Mouse (Mus musculus) limb, embryonic 14.5 days (tissue): ENCODE results near the gene Mfsd12. TPM values are rescaled to one million over a fixed set of nuclear protein-coding genes. Genes with fewer than 3 reads are reported as not detected.
A peak's percentile ranks its signal among the peaks of the same experiment; 100 is the strongest.

ENCODE experiments used
- ATAC-seq: fragments of 200-750 bp; cut with Nextera tagmentation; 2 replicates; pipeline ENCODE4 v1.8.0; 2017; ENCODE audit warnings: low read depth, moderate number of reproducible peaks, moderate TSS enrichment; ENCODE audit not compliant: low FRiP score
- DNase-seq: peaks from one replicate; pipeline ENCODE4 v3.0.0-alpha.2; 2015; ENCODE audit warnings: low spot score
- H3K27ac ChIP-seq: fragments of 300-500 bp; sonication (generic); replicated peaks from 2 replicates; pipeline ENCODE4 v1.5.1; 2014; ENCODE audit warnings: low read depth, mild to moderate bottlenecking, low read length, moderate library complexity, mixed read lengths
- H3K27me3 ChIP-seq: fragments of 300-500 bp; sonication (generic); 2 replicates; pipeline ENCODE4 v1.6.1; 2014; ENCODE audit warnings: low read length, mixed read lengths; ENCODE audit not compliant: control insufficient read depth, insufficient read depth
- H3K36me3 ChIP-seq: fragments of 300-500 bp; sonication (generic); 2 replicates; pipeline ENCODE4 v1.6.1; 2014; ENCODE audit warnings: mild to moderate bottlenecking, low read length, moderate library complexity, mixed read lengths; ENCODE audit not compliant: control insufficient read depth, insufficient read depth
- H3K4me1 ChIP-seq: fragments of 300-500 bp; sonication (generic); 2 replicates; pipeline ENCODE4 v1.6.1; 2014; ENCODE audit warnings: antibody characterized with exemption, low read length, mixed read lengths; ENCODE audit not compliant: control insufficient read depth, insufficient read depth
- H3K4me2 ChIP-seq: fragments of 300-500 bp; sonication (generic); replicated peaks from 2 replicates; pipeline ENCODE4 v1.6.1; 2014; ENCODE audit warnings: low read depth, mild to moderate bottlenecking, low read length, moderate library complexity; ENCODE audit not compliant: severe bottlenecking
- H3K4me3 ChIP-seq: fragments of 300-500 bp; sonication (generic); replicated peaks from 2 replicates; pipeline ENCODE4 v1.5.1; 2014; ENCODE audit warnings: low read length
- H3K9ac ChIP-seq: fragments of 300-500 bp; sonication (generic); 2 replicates; pipeline ENCODE4 v1.6.1; 2014; ENCODE audit warnings: mild to moderate bottlenecking, low read depth, low read length, moderate library complexity; ENCODE audit not compliant: severe bottlenecking
- H3K9me3 ChIP-seq: fragments of 300-500 bp; sonication (generic); 2 replicates; pipeline ENCODE4 v1.6.1; 2016; ENCODE audit warnings: low read length; ENCODE audit not compliant: control insufficient read depth
- POLR2A ChIP-seq: fragments of 200-500 bp; IDR thresholded peaks from 2 replicates; pipeline ENCODE4 v1.8.0; 2012; ENCODE audit warnings: inconsistent platforms, mild to moderate bottlenecking, moderate library complexity, borderline replicate concordance; ENCODE audit not compliant: insufficient read depth, insufficient read length; ENCODE audit errors: extremely low read depth
- WGBS: fragments of 180-500 bp; shearing (Covaris S2); extraction: QIAGEN DNeasy Blood & Tissue Kit; methylation state at CpG from one replicate; pipeline ENCODE4 v1.1.7; 2014; 5-methylcytosine and 5-hydroxymethylcytosine counted together
- polyA plus RNA-seq, 2 experiments: library from polyadenylated mRNA; depleted of rRNA in 1 of 2; stranded (reverse) in 1 of 2; unstranded in 1 of 2; fragments of >200 nt; fragmentation: Nextera tagmentation in 1 of 2; extraction: Ambion mirVana in 1 of 2; gene quantifications; 2 replicates each; pipeline versions ENCODE4 v1.2.1 to v1.2.3; 2012 to 2014

Gene Mfsd12
- polyA plus RNA-seq, 2 experiments: 6.8 to 12.0 TPM

DNA sequence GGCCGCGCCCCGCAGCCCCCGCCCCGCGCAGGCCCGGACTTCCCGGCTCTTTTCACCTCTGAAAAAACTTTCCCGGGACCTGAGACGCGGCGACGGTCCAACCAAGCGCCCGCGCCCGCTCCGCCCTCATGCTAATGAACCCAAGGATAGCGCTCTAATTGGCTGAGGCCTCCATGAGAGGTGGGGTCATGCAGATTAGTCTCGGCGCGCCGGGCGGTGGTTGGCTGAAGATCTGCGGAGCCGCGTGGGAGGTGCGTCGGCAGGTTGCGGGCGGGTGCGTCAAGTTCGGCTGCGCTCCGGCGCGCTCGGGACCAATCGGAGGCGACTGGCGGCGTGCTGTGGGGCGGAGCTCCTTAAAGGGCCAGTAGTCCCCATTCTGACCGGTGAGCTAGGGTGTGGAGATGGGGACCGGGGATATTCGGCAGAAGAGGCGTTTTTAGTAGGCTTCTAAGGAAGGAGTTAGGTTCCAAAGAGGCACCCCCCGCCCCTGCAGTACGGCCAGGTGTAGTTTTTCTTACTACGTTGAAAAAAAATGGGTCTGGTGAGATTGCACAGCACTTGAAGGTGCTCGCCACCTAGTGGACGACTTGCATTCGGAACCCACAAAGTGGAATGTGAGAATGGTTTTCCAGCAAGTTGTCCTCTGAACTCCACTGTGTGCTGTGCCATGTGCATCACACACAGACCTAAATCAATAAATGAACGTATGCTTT, 6.8 kb upstream of the Mfsd12 start, which contains the start of gene Hmg20b:
Gene Hmg20b, minus strand, starts transcription at position 130 of the 713 bp plus-strand sequence.
- H3K27ac ChIP-seq: peak within 1 kb of the TSS; percentile 70
- peak; percentile 96 for ATAC-seq
- peak within 1 kb of the TSS; percentile 93 for H3K4me2 ChIP-seq
- H3K9ac ChIP-seq: peak within 1 kb of the TSS; percentile 80
- H3K9me3 ChIP-seq: no peaks in the 10 kb centered on the region
- TF ChIP-seq POLR2A: peak; percentile 38; the same call in 1 of the 2 replicates
- under 1% methylated on average over 49 of the region's 54 CpGs for WGBS
- H3K4me3 ChIP-seq: peak within 1 kb of the TSS; percentile 78
- peaks cover 20% of the 10 kb centered on the region for H3K36me3 ChIP-seq
- peak; percentile 99 for DNase-seq
- H3K27me3 ChIP-seq: no peaks in the 10 kb centered on the region
- peaks cover 20% of the 10 kb centered on the region for H3K4me1 ChIP-seq

- H3K4me1 ChIP-seq: peaks cover 20% of the 10 kb centered on the region
- no peak for ATAC-seq
- no peak overlapping the region for H3K9ac ChIP-seq
- no peak overlapping the region for H3K27ac ChIP-seq
- no peak for DNase-seq
- no peak overlapping the region for H3K4me2 ChIP-seq
- WGBS: 23% methylated on average over 9 of the region's 9 CpGs
- H3K36me3 ChIP-seq: peaks cover 13% of the 10 kb centered on the region
- H3K27me3 ChIP-seq: no peaks in the 10 kb centered on the region
- TF ChIP-seq POLR2A: no peak
- H3K4me3 ChIP-seq: no peak overlapping the region
- no peaks in the 10 kb centered on the region for H3K9me3 ChIP-seq
Measured at GRCm38 (mm10) chr10:81351678-81352291, 5.5 kb upstream of the Mfsd12 start.

DNA sequence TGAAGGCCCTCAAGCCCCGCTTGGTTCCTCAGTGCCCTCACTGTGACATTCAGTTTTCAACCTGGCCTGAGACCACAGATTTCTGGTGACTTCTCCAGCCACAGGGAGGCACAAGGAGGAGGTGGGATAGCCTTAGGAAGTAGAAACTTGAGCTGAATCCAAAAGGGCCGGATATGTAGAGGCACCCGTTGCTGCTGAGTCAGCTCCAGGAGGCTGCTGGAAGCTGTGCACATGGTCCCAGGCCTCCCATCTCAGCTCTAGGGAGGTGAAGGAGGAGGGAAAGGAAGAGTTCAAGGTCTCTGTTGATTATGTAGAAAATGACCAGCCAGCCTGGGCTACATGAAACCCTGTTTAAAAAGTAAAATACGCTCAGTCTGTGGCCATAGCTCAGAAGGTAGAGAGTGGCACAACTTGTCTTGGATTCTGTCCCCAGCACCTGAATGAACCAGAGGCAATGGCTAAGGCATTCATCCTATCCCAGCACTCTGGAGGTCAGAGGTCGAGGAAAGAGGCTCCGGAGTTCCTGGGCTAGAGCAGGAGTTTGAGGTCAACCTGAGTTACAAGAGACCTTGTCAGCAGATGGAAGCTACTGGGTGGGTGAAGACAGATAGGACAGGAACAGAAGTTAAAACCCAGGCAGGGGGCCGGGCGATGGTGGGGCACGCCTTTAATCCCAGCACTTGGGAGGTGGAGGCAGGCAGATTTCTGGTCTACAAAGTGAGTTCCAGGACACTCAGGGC, 2.4 kb upstream of the Mfsd12 start:
- H3K4me1 ChIP-seq: peaks cover 18% of the 10 kb centered on the region
- no peak for ATAC-seq
- H3K36me3 ChIP-seq: peaks cover 1% of the 10 kb centered on the region; the same call in 1 of the 2 replicates
- WGBS: 70% methylated on average over 9 of the region's 9 CpGs
- H3K27ac ChIP-seq: no peak overlapping the region
- H3K4me2 ChIP-seq: no peak overlapping the region
- no peak overlapping the region for H3K9ac ChIP-seq
- no peak for TF ChIP-seq POLR2A
- DNase-seq: no peak
- no peak overlapping the region for H3K4me3 ChIP-seq
- no peaks in the 10 kb centered on the region for H3K9me3 ChIP-seq
- no peaks in the 10 kb centered on the region for H3K27me3 ChIP-seq

DNA sequence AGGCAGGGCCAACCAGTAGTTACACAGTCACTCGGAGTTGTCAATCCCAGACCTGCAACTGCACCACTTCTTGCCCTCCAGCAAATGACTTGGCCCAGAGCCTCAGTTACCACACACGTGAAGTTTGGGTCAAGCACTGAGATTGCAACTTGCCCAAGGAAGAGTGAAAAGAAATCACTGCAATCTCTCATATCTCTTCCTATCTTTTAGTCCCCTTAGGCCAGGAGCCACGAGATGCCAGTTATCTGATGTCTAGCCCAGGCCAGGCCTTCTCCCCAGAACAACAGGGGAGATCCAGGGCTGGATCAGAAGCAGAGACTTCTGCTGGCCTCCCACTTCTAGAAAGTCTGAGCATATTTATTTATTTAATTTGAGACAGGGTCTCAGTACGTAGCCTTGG, 1.8 kb upstream of the Mfsd12 start:
- no peaks in the 10 kb centered on the region for H3K9me3 ChIP-seq
- no peaks in the 10 kb centered on the region for H3K27me3 ChIP-seq
- TF ChIP-seq POLR2A: no peak
- H3K4me3 ChIP-seq: no peak overlapping the region
- peaks cover 7% of the 10 kb centered on the region; the same call in 1 of the 2 replicates for H3K36me3 ChIP-seq
- H3K4me2 ChIP-seq: no peak overlapping the region
- no peak overlapping the region for H3K27ac ChIP-seq
- H3K9ac ChIP-seq: no peak overlapping the region
- ATAC-seq (no peak), DNase-seq (no peak)
- WGBS: 82% methylated on average over 4 of the region's 4 CpGs
- peaks cover 18% of the 10 kb centered on the region for H3K4me1 ChIP-seq

DNA sequence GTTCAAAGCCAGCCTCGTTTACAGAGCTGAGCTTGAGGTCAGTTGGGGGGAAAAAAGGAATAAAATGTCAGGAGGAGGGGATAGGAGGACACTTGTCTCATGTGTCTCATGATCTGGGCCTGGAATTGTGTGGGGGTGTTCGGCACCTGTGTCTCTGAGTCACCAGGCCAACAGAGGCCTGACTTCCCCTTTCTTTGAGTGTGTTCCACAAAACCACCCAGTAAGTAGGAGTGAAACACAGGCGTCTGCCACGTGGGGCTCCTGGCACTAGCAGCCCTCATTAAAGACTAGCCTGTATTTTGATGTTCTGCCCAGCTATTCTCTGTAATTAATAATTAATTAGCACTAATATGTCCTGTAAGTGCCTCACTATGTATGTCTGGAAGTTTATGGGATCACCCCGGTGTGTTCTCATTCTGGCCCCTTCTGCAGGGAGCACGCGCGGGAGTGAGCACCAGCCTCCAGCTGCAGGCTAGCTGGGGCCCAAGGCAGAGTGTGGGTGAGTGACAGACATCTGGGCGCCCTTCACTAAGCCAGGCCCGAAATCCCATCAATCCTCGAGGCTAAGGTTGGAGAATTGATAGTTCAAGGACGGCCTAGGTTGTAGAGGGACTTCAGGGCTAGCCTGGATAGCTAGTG, 820 bp upstream of the Mfsd12 start:
- TF ChIP-seq POLR2A: no peak
- WGBS: 44% methylated on average over 12 of the region's 12 CpGs
- Histone ChIP-seq H3K4me1 (peaks cover 18% of the 10 kb centered on the region), H3K27me3 (no peaks in the 10 kb centered on the region), H3K36me3 (peaks cover 7% of the 10 kb centered on the region; the same call in 1 of the 2 replicates), H3K27ac (no peak overlapping the region), H3K9ac (no peak overlapping the region), H3K9me3 (no peaks in the 10 kb centered on the region), H3K4me3 (no peak overlapping the region; the same call in 1 of the 2 replicates), H3K4me2 (peak overlapping the region; percentile 95; the same call in 1 of the 2 replicates)
- ATAC-seq (no peak), DNase-seq (no peak)
